Mouse (Mus musculus) kidney, adult 2 months (tissue): ENCODE measurements around the gene Tnfaip2. TPM values are rescaled to one million over a fixed set of nuclear protein-coding genes. Genes with fewer than 3 reads are reported as not detected.

Source experiments
- DNase-seq: peaks from one replicate; pipeline ENCODE4 v3.0.0; 2021
- H3K27ac ChIP-seq: fragments of 200-500 bp; 2 replicates; pipeline ENCODE4 v1.5.1; 2012; ENCODE audit warnings: low read depth, low read length, control low read depth, inconsistent platforms; ENCODE audit not compliant: insufficient read depth
- H3K27me3 ChIP-seq: fragments of 200-500 bp; replicated peaks from 2 replicates; pipeline ENCODE4 v1.6.1; 2012; ENCODE audit warnings: mild to moderate bottlenecking, moderate library complexity, low read length, inconsistent platforms; ENCODE audit not compliant: control insufficient read depth, insufficient read depth
- H3K36me3 ChIP-seq: fragments of 200-500 bp; 2 replicates; pipeline ENCODE4 v1.6.1; 2012; ENCODE audit warnings: mild to moderate bottlenecking, moderate library complexity, low read length, inconsistent platforms; ENCODE audit not compliant: control insufficient read depth, insufficient read depth
- H3K4me1 ChIP-seq: fragments of 200-500 bp; 2 replicates; pipeline ENCODE4 v1.6.1; 2011; ENCODE audit warnings: low read length; ENCODE audit not compliant: control insufficient read depth, insufficient read depth
- H3K4me3 ChIP-seq: fragments of 200-500 bp; 2 replicates; pipeline ENCODE4 v1.5.1; 2011; ENCODE audit warnings: mild to moderate bottlenecking, low read depth, low read length, control low read depth; ENCODE audit not compliant: insufficient read depth
- CTCF ChIP-seq: fragments of 200-500 bp; conservative IDR thresholded peaks from 2 replicates; pipeline ENCODE4 v1.5.1; 2011; ENCODE audit warnings: low read depth, mild to moderate bottlenecking, control low read depth, low read length, moderate library complexity, mixed read lengths; ENCODE audit not compliant: insufficient read depth, insufficient read length
- POLR2A ChIP-seq: fragments of 200-500 bp; IDR thresholded peaks from one replicate; pipeline ENCODE4 v1.6.1; 2011; ENCODE audit warnings: low read depth, low read length, control low read depth
- WGBS: fragments of 180-500 bp; shearing (Covaris S2); methylation state at CpG from one replicate; pipeline ENCODE4 v1.1.7; 2018; 5-methylcytosine and 5-hydroxymethylcytosine counted together
- polyA plus RNA-seq: library from polyadenylated mRNA; depleted of rRNA; stranded (reverse); fragments of >200 nt; gene quantifications from 2 replicates; pipeline ENCODE4 v1.2.3, GENCODE M21; 2012

Gene Tnfaip2
- polyA plus RNA-seq, 1 experiment: 48.5 TPM

GRCm38 (mm10) chr12:111434745-111435327 is 7.4 kb upstream of the Tnfaip2 start:
- TF ChIP-seq CTCF: no peak
- TF ChIP-seq POLR2A: no peak
- WGBS: 60% methylated on average over 8 of the region's 8 CpGs
- Histone ChIP-seq H3K36me3 (no peaks in the 10 kb centered on the region), H3K4me1 (peaks cover 32% of the 10 kb centered on the region), H3K27me3 (no peaks in the 10 kb centered on the region), H3K4me3 (no peak overlapping the region), H3K27ac (peak overlapping the region; percentile 77)
- peak; percentile 89 for DNase-seq

GRCm38 (mm10) chr12:111436170-111436569 is 6.1 kb upstream of the Tnfaip2 start:
- no peaks in the 10 kb centered on the region for H3K27me3 ChIP-seq
- no peak overlapping the region for H3K27ac ChIP-seq
- 90% methylated on average over 3 of the region's 3 CpGs for WGBS
- no peak overlapping the region for H3K4me3 ChIP-seq
- TF ChIP-seq POLR2A (no peak), CTCF (no peak)
- no peak for DNase-seq
- peaks cover 23% of the 10 kb centered on the region for H3K4me1 ChIP-seq
- no peaks in the 10 kb centered on the region for H3K36me3 ChIP-seq

GRCm38 (mm10) chr12:111436640-111437039 is 5.6 kb upstream of the Tnfaip2 start:
- no peak for DNase-seq
- WGBS: 75% methylated on average over 8 of the region's 8 CpGs
- TF ChIP-seq CTCF: no peak
- TF ChIP-seq POLR2A: no peak
- no peak overlapping the region for H3K4me3 ChIP-seq
- H3K27ac ChIP-seq: no peak overlapping the region
- no peaks in the 10 kb centered on the region for H3K27me3 ChIP-seq
- H3K36me3 ChIP-seq: no peaks in the 10 kb centered on the region
- H3K4me1 ChIP-seq: peaks cover 20% of the 10 kb centered on the region

- WGBS: 43% methylated on average over 5 of the region's 5 CpGs
Measured at GRCm38 (mm10) chr12:111437222-111437900, 4.9 kb upstream of the Tnfaip2 start.

GRCm38 (mm10) chr12:111438850-111439249 is 3.4 kb upstream of the Tnfaip2 start:
- Histone ChIP-seq H3K27me3 (no peaks in the 10 kb centered on the region), H3K4me1 (peaks cover 11% of the 10 kb centered on the region), H3K36me3 (no peaks in the 10 kb centered on the region), H3K4me3 (no peak overlapping the region), H3K27ac (no peak overlapping the region)
- TF ChIP-seq POLR2A (no peak), CTCF (no peak)
- 75% methylated on average over 6 of the region's 6 CpGs for whole genome bisulfite sequencing
- no peak for DNase-seq

More at GRCm38 (mm10) chr12:111437222-111437900, 4.9 kb upstream of the Tnfaip2 start:
- no peaks in the 10 kb centered on the region for H3K36me3 ChIP-seq
- H3K27me3 ChIP-seq: no peaks in the 10 kb centered on the region
- peak; percentile 69 for DNase-seq
- no peak for TF ChIP-seq POLR2A
- no peak for TF ChIP-seq CTCF
- peaks cover 17% of the 10 kb centered on the region for H3K4me1 ChIP-seq
- no peak overlapping the region for H3K4me3 ChIP-seq
- peak overlapping the region; percentile 47 for H3K27ac ChIP-seq

- DNase-seq: no peak
Measured at GRCm38 (mm10) chr12:111440701-111441373, 1.4 kb upstream of the Tnfaip2 start.

GRCm38 (mm10) chr12:111441523-111441922 is 746 bp upstream of the Tnfaip2 start:
- no peak for DNase-seq
- Histone ChIP-seq H3K27ac (no peak overlapping the region), H3K27me3 (no peaks in the 10 kb centered on the region), H3K4me3 (no peak overlapping the region), H3K4me1 (peaks cover 11% of the 10 kb centered on the region), H3K36me3 (no peaks in the 10 kb centered on the region)
- WGBS: 82% methylated on average over 3 of the region's 3 CpGs
- no peak for TF ChIP-seq POLR2A
- no peak for TF ChIP-seq CTCF

More at GRCm38 (mm10) chr12:111440701-111441373, 1.4 kb upstream of the Tnfaip2 start:
- H3K27me3 ChIP-seq: no peaks in the 10 kb centered on the region
- 91% methylated on average over 9 of the region's 9 CpGs for WGBS
- TF ChIP-seq POLR2A (no peak), CTCF (no peak)
- H3K27ac ChIP-seq: no peak overlapping the region
- H3K4me1 ChIP-seq: peaks cover 11% of the 10 kb centered on the region
- H3K36me3 ChIP-seq: no peaks in the 10 kb centered on the region
- H3K4me3 ChIP-seq: no peak overlapping the region
